Mouse (Mus musculus): ENCODE results near the gene Olfr821.
"Not testable (repeated sequence)": the region's sequence is repeated elsewhere in the genome, so short reads cannot be mapped to it uniquely, and the experiment has no call there.

Gene Olfr821

DNA sequence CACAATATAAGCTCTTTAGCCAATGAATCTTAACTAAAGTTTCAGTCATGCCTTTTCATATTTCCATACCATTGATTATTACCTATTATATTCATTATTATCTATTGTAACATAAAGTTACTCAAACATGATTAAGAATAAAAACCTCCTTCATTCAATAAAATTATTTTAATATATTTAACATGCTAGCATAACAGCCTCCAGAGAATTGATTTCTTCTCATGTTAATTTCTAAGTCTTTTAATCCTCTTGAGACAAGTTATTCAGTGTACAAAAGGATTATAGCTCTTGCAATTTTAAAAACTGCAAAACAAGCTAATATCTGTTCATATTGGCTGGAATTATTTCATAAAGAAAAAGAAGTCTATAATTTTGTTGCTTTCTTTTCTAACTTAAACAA is at the start of gene Olfr821:
Gene Olfr821 (plus strand): TSS at position 301 of the 400 bp plus-strand sequence.
- no peak for DNase-seq (ENCODE audit: low read depth, low spot score)

DNA sequence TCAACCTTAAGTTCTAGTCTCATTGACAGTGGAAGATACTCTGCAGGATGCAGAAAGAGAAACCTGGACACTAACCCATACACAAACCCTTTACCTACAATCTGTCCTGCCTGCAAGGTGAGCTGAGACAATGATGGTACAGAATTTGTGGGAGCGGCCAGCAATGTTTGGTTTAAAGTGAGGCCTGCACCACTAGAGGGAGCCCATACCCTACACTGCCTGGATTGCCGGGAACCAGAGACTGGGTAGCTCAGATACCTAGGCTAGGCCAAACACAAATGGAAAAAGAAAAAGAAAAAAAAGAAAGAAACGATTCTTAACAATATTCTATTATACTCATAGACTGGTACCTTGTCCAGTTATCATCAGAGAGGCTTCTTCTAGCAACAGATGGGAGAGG is 48.3 kb upstream of the Olfr821 start:
- DNase-seq (ENCODE audit: low read depth, low spot score): not testable (repeated sequence)

DNA sequence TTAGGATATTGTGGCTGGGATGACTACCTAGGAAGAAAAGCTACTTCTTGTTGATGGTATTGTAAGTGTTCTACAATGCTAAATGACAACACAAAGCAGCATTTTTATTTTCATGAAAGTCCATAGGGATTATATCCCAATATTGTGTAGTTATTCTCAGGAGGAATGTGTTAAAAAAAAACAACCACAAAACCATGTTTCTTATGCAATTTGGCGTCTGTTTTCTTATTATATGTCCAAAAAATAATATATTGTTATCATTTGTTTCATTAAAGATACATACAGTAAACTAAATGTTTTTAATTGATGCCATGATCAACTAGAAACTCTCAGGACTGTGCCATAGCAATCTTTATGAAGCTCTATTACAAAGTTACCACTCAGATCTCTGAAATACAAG is 45.2 kb upstream of the Olfr821 start, which contains the start of gene Gm10310:
Gene Gm10310 (minus strand): TSS at position 101 of the 400 bp plus-strand sequence.
- not testable (repeated sequence) for DNase-seq (ENCODE audit: low read depth, low spot score)

DNA sequence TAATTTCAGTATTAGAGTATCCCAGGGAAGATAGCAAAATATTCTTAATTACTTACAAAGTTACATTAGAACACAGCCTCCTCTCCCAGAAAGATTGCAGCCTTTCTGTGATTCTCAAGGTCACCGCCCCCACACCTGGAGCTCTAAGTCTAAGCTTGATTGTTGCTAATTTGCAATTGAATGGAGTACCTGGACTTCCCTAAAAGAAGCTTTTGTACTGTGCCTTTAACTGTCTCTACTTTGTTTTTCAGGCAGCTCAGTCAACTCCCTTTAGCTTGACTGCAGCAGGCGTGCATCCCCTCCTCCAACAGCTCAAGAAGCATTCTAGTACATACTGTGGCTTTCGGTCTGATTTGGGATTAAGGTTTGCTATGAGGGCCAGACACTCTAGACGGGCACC is 26.0 kb upstream of the Olfr821 start:
- not testable (repeated sequence) for DNase-seq (ENCODE audit: low read depth, low spot score)

DNA sequence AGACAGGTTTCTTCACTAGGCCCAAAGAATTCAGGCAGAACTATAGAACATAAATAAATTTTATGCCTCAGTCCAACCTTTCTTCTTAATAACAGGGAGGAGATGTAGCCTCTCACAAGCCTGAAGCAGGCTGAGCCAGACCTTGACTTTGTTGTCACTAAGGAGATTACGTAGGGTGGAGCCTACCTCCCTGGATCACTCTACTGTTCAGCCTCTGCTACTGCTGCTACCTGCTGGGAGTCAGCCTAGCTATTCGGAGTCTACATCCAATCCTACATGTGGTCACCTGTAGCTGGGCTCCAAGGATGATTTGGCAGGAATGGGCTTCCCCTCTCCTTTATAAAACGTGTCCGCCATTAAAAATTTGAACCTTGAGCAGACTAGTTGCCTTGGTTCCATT is 24.8 kb upstream of the Olfr821 start:
- DNase-seq (ENCODE audit: low read depth, low spot score): not testable (repeated sequence)

DNA sequence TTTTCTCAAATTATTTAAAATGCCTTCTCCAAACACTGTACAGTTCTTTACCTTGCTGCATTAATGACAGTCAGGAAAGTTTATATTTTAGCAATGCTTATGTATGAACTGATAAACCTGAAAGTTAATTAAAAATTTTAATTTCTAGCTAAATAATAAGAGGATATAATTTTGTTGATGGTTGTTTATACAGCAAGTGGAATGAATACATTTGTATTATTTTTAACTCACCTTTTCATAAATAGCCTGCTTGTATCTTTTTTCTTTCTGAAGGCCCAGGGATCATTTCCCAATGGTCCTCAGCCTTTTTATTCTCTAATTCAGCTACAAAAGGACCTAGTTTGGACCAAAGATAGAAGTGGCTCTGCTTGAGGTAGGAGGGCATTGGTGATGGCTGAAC is 17.8 kb upstream of the Olfr821 start, which contains the start of gene Olfr820:
Gene Olfr820 (plus strand): TSS at position 301 of the 400 bp plus-strand sequence.
- no peak for DNase-seq (ENCODE audit: low read depth, low spot score)

DNA sequence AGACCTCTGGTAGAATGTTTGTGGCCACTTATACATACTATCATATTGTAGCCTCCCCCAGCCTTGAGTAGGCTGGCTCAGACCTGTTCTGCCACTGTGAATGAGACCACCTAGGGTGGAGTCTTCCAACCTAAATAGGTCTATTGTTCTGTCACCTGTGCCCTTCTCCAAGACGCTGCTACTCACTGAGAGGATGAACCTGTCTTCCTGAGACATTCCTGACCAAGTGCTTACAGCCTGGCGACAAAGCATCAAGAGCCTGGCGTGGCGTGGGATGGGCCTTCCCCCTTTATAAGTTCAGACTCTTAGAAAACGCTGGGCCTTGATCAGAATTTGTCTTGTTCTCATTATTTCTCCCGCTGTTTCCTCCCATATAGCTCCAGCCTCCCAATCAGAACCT is 6.9 kb downstream of the Olfr821 start:
- no peak for DNase-seq (ENCODE audit: low read depth, low spot score)

DNA sequence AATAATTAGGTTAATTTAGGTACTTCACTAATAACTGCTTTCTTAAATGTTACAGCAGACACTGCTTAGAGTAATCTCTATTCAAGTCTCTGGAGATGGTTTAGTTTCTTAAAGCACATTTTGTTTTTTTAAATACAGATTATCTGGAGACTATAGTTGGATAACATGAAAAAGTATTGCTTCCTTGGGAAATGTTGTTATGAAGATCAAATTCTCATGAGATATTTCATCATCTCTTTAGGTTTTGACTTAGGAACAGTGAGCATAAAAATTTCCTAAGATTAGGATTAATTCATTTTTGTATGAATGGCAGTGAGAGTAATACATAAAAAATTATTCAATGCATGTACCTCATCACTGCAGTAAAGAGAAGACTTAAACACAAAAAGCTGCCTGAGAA is 40.8 kb downstream of the Olfr821 start, which contains the start of gene Olfr822:
Gene Olfr822 (plus strand): TSS at position 301 of the 400 bp plus-strand sequence.
- DNase-seq (ENCODE audit: low read depth, low spot score): no peak

All from CD4-positive helper T cell, adult 2 months (primary cell).